Mouse (Mus musculus) lung, adult 18-20 months (tissue): Measurements from ENCODE around the gene Nckipsd.

Source experiments
- DNase-seq, 2 experiments: peaks; one replicate each; pipeline ENCODE4 v3.0.0; 2022; ENCODE audit warnings: mixed read lengths in 2 of 2

Nckipsd gene

DNA sequence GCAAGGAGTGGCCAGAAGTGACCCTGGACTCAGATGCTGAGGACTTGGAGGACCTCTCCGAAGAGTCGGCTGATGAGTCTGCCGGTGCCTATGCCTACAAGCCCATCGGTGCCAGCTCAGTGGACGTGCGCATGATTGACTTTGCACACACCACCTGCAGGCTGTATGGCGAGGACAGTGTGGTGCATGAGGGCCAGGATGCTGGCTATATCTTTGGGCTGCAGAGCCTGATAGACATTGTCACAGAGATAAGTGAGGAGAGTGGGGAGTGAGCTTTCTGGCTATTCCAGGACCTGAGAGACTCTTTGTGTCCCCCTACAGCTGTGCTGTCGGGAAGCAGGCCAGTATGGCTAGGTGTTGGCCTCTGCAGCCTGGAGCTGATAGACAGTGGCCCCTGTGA is 2.4 kb upstream of the Nckipsd start:
- no peak for DNase-seq

DNA sequence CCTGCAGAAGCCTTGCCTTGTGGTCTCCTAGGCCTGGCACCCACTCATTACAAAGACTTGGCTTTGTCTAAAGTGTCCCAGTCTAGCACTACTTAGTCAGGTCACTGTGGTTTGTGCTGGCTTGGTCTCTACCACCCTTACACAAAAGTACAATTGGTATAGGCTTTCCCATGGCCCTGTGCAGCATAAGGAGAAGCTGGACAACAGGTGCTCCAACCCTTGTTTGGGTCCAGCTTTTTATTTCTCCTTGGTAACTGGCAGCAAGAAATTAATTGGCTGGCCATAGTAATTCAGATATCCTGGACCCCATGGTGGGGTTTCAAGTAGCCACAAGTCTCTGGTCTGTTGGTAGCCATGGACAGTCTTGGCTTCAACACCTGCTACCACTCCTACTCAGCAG is 1.8 kb upstream of the Nckipsd start:
- no peak for DNase-seq

DNA sequence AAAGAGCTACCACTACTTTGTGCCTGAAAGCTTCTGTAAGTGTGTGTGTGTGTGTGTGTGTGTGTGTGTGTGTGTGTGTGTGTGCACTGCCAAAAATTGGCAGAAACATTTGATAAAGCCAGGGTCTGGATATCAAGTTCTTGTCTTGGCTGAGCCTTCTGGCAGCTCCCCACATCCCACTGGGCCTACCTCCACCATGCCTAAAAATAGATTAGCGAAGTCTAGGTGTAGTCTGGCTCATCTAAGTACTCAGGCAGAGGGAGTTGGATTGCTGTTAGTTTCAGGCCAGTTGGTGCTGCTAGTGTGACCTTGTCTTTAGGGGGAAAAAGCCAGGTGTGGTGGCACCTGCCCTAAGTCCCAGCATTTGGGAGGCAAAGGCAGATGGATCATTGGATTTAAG is 1.3 kb upstream of the Nckipsd start:
- no peak for DNase-seq

DNA sequence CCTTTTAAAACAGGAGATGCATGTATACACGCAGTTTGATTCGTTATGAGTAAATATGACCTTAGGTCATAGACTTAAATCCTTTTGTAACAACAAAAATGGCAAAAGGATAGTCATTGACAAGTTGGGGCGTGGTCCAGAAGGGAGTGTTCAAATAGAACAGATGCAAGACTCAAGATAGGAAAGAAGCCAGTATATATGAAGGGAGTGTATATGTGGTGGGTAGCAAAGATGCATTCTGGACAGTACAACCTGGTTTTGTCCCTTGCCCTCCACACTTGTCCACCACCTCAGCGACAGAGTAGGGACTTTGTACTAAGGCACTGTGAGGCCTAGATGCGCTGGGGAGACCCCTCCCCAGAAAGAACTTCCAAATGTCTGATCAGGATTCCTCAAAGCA is 494 bp upstream of the Nckipsd start:
- DNase-seq: no peak

DNA sequence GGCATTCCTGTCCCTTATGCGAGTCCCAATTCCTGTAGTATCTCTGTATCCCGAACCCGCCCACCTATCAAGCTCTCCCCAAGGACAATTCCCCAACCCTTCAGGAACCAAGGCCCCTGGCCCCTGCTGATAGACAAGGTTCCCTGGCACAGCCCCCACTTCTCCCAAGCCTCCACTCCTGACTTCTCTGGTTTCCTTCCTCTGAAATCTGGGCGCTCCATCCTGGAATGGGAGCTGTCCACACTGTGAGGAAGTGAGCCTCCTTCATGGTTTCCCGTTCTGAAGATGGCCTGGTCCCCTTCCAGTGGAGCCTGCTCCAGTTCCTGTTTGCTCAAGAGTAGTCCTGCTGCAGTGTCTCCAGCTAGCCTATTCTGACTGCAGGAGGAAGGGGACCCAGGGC is 1.0 kb downstream of the Nckipsd start:
- peak; percentile 32 to 41 for DNase-seq

DNA sequence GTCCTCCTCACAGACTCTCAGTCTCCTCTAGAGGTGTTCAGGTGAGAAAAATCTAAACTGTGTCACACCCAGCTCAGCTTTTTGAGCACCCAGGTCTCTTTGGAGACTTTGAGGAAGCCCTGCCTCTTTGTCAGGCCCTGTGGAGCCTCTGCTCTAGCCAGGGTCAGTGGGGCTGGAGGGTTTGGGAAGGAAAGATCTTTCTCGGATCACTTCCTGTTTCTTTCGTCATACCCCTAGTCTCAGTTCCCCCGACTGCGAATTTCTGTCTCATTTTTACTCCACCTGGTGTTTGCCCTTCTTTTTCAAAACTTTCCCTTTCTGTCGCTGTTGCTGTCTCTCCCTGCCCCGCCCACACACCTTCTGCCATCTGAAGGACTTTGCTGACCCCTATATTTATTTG is 1.6 kb downstream of the Nckipsd start:
- DNase-seq: no peak

DNA sequence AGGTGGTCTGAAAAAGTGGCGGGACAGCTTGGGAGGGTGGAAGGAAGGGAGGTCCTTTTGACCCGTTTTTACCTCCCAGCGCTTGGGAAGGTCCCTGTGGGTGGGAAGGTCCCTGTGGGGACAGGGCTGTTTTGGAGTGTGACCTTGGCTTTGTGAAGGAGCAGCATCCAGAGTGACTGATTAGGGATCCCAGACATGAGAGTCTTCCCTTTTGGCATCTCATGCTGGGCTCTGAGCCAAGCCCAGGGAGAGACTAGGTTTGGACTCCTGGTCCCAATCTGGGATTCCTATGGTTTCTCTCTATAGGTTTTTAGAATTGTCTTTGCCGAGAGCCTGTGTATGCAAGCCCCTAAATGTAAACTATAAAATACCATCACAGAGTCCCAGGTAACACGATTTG is 2.3 kb downstream of the Nckipsd start:
- no peak for DNase-seq

DNA sequence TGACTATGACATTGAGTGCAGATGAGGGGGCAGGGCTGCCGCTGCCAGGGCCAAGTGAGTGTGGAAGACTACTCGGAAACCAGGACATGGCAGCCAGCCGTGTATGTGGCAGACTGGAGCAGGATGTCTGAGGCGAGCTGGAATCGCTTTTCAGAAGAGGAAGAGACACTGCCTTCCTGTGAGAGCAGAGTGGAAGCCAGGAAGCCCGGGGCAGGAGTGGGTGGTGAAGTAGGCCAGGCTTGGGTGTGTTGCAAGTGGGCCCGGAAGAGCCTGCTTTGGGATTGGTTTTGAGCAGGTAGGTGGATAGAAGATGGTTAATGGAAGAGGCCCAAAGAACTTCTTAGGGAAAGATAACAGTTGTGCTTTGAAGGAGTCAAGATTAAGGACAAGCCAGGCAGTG is 7.4 kb downstream of the Nckipsd start:
- DNase-seq: no peak

DNA sequence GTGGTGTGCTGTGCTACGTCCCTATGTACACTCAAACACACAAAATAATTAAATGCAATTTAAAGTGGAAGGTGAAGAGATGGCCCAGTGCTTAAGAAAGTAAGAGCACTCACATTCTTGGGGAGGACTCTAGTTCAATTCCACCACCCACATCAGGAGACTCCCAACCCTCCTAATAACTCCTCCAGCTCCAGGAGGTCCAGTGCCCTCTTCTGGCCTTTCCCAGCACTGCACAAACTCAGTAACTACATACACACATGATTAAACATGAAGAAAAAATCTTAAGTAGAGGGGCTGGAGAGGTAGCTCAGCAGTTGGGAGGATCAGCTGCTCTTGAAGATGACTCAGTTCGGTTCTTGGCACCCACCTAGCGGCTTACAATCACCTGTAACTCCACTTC is 11.3 kb downstream of the Nckipsd start:
- DNase-seq: peak; percentile 54 to 61

DNA sequence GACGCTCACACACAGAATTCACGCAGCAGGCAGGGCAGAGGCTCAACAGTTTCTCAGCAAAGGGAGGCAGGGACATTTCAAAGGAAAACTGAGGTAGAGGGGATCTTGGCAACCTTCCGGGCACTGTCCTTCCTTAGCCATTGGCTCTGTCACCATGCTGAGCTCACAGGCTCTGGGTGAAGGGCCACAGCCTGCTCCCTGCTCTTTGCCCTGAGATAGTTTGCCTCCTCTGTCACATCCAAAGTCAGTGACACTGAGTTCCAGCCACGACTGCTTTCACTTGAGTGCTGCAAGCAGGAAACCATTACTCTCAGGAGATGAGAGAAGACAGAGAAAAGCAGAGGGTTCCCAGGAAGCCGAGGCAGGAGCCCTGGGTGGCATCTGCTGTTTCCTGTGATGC is 11.9 kb downstream of the Nckipsd start:
- DNase-seq: no peak

DNA sequence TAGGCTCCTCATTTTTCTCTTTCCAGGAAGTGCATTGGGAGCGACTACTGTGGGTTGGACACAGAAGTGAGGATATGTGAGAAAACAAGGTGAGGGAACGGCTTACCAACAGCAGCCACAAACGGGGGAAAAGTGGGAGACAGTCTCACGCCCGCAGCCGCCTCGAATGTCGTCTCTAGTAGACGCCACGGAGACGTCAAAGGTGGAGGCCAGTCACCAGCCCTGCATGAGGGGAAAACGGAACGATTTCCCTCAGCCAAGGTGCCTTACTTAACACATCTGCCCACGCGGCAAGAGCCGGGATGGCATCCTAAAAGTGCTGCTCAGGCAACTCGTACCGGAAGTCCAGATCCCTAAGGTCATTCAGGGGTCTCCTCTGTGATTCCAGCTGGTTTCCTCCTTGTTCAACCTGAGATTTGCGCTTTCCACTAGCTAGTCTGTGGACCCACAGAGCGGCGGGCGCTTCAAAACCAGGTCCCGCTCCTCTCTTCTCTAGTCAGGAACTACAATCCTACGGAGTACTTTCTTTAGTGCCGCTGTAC is 16.0 kb downstream of the Nckipsd start:
- DNase-seq: no peak

DNA sequence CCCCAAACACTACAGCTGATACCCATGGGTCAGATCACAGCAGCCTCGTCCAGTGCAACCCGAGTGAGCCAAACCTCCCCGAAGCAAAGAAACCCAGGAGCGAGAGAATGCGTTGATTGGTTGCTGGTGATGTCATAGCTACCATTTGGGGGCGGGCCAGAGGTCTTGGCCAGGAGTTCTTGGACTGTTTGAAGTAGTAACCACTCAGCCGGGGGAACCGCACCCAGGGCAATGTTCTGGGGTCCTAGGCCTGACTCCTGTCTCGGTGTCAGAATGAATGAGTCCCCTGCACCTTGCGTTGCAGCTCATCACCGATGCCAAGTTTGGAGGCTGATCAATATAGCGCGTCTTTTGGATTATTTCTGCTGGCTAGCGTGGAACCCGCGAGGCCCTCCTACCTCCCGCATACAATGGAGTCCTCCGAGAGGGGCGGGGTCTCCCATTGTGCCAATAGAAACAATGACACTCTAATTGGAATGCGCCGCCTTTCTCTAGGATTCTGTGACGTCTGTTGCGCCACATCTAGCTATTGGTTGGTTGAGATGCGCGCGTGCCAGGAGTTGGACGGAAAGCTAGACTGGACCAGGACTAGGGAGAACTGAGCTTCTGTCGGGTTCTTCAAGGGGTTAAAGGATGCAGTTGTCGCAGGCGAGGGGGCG is 16.7 kb downstream of the Nckipsd start:
- DNase-seq: no peak

DNA sequence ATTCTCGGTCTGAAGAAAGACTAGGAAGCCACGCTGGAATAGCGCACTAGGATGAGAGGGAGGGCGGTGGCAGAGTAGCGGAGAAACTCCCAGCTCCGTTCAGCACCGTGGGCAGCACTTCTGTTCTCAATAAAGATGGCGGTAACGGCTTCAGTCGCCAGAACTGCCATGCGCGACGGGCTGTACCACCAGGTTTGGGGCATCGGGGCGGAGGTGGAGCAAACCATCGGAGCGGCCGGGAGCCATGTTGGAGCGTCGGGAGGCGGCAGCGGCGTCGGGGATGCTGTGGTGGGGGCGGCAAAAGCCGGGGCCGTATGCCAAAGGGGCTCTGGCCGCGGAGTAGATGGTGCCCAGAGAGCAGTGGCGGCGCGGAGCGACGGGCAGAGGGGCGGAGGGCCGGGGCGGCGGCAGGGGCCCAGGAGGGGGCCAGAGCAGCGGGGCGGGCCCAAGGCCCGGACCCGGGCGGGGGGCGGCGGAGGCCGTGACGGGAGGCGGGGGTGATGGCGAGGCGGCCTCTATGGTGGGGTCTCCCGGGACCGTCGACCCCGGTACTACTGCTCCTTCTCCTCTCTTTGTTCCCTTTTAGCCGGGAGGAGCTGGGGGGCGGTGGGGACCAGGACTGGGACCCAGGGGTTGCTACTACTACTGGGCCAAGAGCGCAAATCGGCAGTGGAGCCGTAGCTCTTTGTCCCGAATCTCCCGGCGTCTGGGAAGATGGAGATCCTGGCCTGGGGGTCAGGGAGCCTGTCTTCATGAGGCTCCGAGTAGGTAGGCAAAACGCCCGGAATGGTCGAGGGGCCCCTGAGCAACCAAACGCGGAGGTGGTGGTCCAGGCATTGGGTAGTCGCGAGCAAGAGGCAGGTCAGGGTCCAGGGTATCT is 17.9 kb downstream of the Nckipsd start, which contains the start of gene Celsr3:
Celsr3 (plus strand) TSS at position 501 of the 880 bp plus-strand sequence.
- no peak for DNase-seq

DNA sequence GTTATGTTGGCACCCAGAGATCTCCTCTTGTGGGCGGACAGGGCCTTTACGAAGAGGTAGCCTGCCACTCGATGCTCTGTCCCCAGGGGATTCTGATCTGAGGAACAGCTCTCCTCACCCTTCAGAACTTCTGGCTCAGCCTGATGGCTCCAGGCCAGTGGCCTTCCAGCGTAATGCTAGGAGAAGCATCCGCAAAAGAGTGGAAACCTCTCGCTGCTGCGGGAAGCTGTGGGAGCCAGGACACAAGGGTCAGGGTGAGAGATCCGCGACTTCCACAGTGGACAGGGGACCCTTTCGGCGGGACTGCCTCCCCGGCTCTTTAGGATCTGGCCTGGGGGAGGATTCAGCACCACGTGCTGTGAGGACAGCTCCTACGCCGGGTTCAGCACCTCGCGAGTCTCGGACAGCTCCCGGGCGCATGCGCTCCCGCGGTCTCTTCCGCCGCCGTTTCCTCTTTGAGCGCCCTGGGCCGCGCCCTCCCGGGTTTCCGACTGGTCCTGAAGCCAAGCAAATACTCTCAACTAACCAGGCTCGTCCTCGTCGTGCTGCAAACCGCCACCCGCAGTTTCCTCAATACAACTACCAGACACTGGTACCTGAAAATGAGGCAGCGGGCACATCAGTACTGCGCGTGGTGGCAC is 18.7 kb downstream of the Nckipsd start:
- DNase-seq: peak; percentile 74

DNA sequence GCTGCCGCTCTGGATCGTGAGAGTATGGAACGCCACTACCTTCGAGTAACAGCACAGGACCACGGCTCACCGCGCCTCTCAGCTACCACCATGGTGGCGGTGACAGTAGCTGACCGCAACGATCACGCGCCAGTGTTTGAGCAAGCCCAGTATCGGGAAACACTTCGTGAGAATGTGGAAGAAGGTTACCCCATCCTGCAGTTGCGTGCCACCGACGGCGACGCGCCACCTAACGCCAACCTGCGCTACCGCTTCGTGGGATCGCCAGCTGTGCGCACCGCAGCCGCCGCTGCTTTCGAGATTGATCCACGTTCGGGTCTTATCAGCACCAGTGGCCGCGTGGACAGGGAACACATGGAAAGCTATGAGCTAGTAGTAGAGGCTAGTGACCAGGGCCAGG is 19.3 kb downstream of the Nckipsd start:
- no peak for DNase-seq

DNA sequence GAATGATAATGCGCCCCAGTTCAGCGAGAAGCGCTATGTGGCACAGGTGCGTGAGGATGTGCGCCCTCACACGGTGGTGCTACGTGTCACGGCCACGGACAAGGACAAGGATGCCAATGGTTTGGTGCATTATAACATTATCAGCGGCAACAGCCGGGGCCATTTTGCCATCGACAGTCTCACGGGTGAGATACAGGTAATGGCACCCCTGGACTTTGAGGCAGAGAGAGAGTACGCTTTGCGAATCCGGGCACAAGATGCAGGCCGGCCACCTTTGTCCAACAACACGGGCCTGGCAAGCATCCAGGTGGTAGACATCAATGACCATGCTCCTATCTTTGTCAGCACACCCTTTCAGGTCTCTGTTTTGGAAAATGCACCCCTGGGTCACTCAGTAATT is 19.7 kb downstream of the Nckipsd start:
- no peak for DNase-seq

DNA sequence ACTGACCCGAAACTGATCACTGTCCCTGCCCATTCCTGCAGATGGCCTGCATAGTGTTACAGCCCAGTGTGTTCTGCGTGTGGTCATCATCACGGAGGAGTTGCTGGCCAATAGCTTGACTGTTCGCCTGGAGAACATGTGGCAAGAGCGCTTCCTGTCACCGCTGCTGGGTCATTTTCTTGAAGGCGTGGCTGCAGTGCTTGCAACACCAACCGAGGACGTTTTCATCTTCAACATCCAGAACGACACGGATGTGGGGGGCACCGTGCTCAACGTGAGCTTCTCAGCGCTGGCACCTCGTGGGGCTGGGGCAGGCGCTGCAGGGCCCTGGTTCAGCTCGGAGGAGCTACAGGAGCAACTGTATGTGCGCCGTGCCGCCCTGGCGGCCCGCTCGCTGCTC is 23.5 kb downstream of the Nckipsd start:
- peak in 1 of 2 experiments; percentile 45 for DNase-seq

DNA sequence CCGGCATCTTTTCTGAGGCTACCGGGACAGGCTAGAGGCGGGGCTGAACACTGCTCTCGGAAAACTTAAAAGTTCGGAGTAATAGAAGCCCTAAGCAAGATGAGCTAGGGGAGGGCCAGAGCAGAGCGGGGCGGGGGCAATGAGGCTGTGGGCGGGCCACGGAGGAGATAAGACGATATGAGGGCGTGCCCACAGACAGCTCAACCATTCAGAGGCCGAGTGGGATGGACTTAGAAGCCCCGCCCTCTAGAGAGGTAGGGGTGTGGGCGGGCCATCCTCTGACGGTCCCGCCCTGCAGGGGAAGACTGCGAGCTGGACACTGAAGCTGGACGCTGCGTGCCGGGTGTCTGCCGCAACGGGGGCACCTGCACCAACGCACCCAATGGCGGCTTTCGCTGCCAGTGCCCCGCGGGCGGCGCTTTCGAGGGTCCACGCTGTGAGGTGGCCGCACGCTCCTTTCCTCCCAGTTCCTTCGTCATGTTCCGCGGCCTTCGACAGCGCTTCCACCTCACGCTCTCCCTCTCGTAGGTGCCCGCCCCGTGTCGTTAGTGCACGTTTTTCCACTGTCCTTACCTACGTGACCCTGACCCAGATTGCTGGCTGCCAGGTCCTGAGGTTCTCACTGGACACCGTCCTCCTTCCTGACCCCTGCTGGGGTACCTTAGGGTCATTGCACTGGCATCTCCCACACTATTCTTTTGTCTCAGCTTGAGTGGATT is 24.4 kb downstream of the Nckipsd start:
- peak; percentile 94 to 96 for DNase-seq

DNA sequence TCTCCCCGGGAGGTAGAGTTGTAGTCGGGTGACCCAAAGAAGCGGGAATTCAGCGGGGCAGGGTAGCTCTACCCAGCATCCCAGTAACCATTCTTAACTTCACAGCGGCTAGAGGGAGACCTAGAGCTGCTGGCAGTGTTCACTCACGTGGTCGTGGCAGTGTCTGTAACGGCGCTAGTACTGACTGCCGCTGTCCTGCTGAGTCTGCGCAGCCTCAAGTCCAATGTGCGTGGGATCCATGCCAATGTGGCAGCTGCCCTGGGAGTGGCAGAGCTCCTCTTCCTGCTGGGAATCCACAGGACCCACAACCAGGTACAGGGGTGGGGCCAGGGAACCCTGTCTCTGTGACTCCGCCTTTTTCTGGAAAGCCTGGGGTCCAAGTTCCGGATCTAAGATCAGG is 34.8 kb downstream of the Nckipsd start:
- peak; percentile 26 to 40 for DNase-seq

DNA sequence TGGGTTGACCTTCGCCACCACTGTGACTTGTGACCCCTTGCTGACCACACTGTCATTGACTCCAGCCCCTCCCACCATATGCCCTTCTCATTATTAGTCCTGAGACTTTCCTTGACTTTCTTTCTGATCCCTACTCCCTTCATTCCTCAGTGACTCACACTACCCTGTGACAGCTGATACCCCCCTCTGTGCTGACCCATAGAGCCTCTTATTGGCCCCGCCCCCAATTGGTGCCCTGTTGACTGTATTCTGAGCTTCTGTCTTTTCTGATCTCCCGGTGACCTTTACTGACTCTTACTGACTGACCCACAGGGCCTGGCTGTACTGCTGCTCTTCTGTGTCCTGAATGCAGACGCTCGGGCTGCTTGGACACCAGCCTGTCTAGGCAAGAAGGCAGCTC is 37.2 kb downstream of the Nckipsd start:
- DNase-seq: no peak

DNA sequence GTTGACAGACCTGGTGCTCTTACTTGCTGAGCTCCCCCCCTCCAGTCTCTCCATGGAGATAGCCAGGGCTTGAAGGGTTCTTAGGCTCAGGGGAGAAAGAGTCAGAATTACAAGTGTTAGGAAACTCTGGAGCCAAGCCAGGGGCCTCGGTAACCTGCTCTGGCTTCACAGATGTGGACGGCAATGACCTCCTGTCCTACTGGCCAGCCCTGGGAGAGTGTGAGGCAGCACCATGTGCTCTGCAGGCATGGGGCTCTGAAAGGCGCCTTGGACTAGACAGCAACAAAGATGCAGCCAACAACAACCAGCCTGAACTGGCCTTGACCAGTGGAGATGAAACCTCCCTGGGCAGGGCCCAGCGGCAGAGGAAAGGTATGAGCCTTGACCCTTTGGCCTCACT is 39.2 kb downstream of the Nckipsd start:
- DNase-seq: peak; percentile 31 to 52

DNA sequence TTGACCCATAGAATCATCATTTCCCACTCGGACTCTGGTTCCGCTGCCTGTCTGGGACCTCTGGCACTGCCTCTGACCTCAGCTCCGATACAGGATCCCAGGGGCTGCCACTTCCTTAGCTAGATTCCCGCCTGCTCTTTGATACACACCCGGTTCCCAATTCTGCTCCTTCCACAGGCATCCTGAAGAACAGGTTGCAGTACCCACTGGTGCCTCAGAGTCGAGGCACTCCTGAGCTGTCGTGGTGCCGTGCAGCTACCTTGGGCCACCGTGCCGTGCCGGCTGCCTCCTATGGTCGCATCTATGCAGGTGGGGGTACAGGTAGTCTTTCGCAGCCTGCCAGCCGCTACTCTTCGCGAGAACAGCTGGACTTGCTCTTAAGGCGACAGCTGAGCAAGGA is 40.3 kb downstream of the Nckipsd start:
- no peak for DNase-seq

DNA sequence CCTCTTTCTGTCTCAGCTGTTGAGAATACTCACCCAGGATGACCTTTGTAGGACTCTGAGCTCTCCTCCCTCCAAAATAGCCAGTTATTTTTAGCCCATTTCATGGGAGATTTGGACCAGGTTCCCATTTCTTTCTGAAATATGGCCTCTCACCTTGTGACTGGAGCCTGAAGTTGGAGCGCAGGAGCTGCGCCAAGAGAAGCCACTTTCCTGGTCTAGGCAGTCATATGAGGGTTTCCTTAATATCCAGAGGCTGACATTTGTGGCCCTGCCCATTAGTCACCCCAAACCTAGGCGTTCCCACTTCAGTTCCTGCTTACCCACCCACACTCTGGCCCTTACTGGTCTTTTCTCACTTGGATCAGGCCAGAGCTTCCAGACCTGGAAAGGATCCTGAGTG is 44.8 kb downstream of the Nckipsd start, which contains the start of gene Slc26a6:
Slc26a6 (plus strand) TSS at position 308 of the 400 bp plus-strand sequence.
- peak in 1 of 2 experiments; percentile 45 for DNase-seq
